Mouse (Mus musculus) lung, embryonic 16.5 days (tissue): ENCODE results near the gene Prss23. TPM values are rescaled to one million over a fixed set of nuclear protein-coding genes. Genes with fewer than 3 reads are reported as not detected.

Experiments used
- ATAC-seq: fragments of 200-750 bp; cut with Nextera tagmentation; 2 replicates; pipeline ENCODE4 v1.8.0; 2017; ENCODE audit warnings: low read depth, mild to moderate bottlenecking, moderate library complexity
- H3K27ac ChIP-seq: fragments of 300-500 bp; sonication (generic); 2 replicates; pipeline ENCODE4 v1.5.1; 2014; ENCODE audit warnings: mild to moderate bottlenecking, control low read depth, low read length
- H3K27me3 ChIP-seq: fragments of 300-500 bp; sonication (generic); 2 replicates; pipeline ENCODE4 v1.6.1; 2014; ENCODE audit warnings: low read depth, low read length, mixed read lengths; ENCODE audit not compliant: control insufficient read depth, insufficient read depth
- H3K36me3 ChIP-seq: fragments of 300-500 bp; sonication (generic); 2 replicates; pipeline ENCODE4 v1.6.1; 2014; ENCODE audit warnings: low read length; ENCODE audit not compliant: control insufficient read depth, insufficient read depth
- H3K4me1 ChIP-seq: fragments of 300-500 bp; sonication (generic); replicated peaks from 2 replicates; pipeline ENCODE4 v1.6.1; 2014; ENCODE audit warnings: low read length, mixed read lengths; ENCODE audit not compliant: control insufficient read depth, insufficient read depth
- H3K4me2 ChIP-seq: fragments of 300-500 bp; sonication (generic); 2 replicates; pipeline ENCODE4 v1.6.1; 2014; ENCODE audit warnings: low read depth, low read length, control low read depth
- H3K4me3 ChIP-seq: fragments of 300-500 bp; sonication (generic); 2 replicates; pipeline ENCODE4 v1.5.1; 2014; ENCODE audit warnings: mild to moderate bottlenecking, low read length, control low read depth
- H3K9ac ChIP-seq: fragments of 300-500 bp; sonication (generic); 2 replicates; pipeline ENCODE4 v1.6.1; 2014; ENCODE audit warnings: low read length, control low read depth
- H3K9me3 ChIP-seq: fragments of 300-500 bp; sonication (generic); 2 replicates; pipeline ENCODE4 v1.6.1; 2016; ENCODE audit warnings: low read length; ENCODE audit not compliant: control insufficient read depth
- WGBS: fragments of 180-500 bp; shearing (Covaris S2); extraction: QIAGEN DNeasy Blood & Tissue Kit; methylation state at CpG from one replicate; pipeline ENCODE4 v1.1.7; 2014; 5-methylcytosine and 5-hydroxymethylcytosine counted together
- polyA plus RNA-seq: library from polyadenylated mRNA; unstranded; fragments of >200 nt; fragmentation: Nextera tagmentation; extraction: Ambion mirVana; gene quantifications from 2 replicates; pipeline ENCODE4 v1.2.1, GENCODE M21; 2015

Prss23 gene
- polyA plus RNA-seq, 1 experiment from 2014 or later: 47.8 TPM

DNA sequence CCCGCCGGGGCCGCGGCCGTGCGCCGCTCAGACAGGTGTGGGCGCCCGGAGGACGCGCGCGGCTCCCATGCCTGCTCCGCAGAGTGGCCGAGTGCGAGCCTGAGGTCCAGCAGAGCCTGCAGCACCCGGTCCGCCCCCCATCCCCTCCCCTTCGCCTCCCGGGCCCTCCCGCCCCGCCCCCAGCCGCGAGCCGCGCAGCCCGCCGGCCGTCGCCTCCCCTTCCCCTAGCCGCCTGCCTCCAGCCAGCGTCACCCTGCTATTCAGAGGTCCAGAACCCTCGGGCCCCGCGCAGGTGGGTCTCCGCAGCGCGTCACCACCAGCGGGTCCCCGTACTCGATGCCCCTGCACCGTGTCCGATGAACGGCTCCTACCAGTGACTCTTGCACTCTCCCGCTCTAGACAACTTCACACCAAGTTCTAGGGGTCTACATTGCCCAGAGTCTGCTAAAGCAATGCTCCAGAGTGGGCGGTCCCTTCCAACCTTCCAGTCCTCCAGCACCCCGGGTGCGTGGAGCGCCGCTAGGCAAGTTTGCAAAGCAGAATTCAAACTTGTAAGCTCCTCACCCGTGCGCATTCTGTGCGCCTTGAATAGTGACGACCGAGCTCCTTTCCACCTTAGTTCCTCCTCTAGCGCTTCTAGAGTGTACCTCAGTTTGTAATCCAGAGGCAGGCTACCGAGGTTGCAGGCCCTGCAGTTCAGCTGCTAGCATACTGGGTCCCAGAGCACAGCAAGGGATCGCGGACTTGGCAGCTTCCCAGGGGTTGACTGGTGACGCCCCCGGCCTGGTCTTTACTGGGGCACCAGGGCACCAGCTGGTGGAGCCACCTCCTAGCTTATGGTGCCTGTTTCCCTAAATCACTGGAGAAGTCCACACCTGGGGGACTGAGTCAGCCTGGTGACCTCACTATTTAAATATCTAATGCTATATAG is 9.3 kb downstream of the Prss23 start:
- peak; percentile 91 for ATAC-seq
- no peaks in the 10 kb centered on the region for H3K36me3 ChIP-seq
- under 1% methylated on average over 43 of the region's 61 CpGs for WGBS
- H3K27me3 ChIP-seq: peaks cover 5% of the 10 kb centered on the region
- peak overlapping the region; percentile 76 for H3K27ac ChIP-seq
- peaks cover 3% of the 10 kb centered on the region; the same call in 1 of the 2 replicates for H3K9me3 ChIP-seq
- H3K4me2 ChIP-seq: peak overlapping the region; percentile 89
- peaks cover 7% of the 10 kb centered on the region; the same call in 1 of the 2 replicates for H3K4me1 ChIP-seq
- H3K9ac ChIP-seq: peak overlapping the region; percentile 77
- H3K4me3 ChIP-seq: peak overlapping the region; percentile 71

DNA sequence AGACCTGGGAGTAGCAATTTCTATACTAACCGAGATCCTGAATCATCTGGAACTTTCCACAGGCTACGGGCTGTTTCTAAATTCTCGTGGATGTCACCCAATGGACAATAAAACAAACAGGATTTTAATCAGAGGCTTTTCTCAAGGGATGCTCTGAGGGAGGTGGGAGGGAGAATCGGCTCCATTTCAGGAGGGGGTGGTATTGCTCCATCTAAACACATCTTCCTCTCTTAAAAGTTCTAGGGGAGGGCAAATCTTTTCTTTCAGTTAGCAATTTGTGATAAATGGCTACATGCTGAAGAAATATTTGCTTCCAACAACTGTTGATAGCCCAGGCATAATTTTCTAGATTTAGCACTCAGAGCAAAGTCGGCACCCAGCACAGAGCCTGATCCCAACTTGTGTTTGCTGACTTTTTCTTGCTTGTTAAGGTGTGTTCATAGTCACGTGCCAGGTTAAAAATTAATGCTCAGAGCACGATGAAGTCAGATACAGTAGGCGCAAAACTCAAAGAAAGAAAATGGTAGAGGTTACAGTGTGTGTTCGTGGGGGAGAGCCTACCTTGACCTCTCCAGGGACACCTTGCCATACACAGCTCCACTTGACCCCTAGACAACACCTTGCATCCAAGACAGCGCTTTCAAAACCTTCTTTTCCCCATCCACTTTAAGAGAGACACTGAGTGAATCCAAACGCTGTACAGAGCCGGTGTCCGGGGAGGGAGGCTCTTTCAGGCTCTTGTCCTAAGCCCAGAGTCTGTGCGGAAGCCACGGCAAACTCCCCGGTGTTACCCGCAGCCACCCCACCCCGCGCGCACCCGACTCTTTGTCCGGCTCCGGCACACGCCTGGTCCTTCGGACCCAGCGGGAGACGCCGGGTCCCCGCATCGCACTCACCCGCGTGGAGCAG is 10.2 kb downstream of the Prss23 start:
- peaks cover 3% of the 10 kb centered on the region; the same call in 1 of the 2 replicates for H3K9me3 ChIP-seq
- H3K4me1 ChIP-seq: peaks cover 7% of the 10 kb centered on the region; the same call in 1 of the 2 replicates
- H3K9ac ChIP-seq: peak overlapping the region; percentile 77
- peak; percentile 32 for ATAC-seq
- peak overlapping the region; percentile 76 for H3K27ac ChIP-seq
- WGBS: 5% methylated on average over 27 of the region's 32 CpGs
- peaks cover 5% of the 10 kb centered on the region for H3K27me3 ChIP-seq
- H3K36me3 ChIP-seq: no peaks in the 10 kb centered on the region
- peak overlapping the region; percentile 89 for H3K4me2 ChIP-seq
- H3K4me3 ChIP-seq: peak overlapping the region; percentile 71

DNA sequence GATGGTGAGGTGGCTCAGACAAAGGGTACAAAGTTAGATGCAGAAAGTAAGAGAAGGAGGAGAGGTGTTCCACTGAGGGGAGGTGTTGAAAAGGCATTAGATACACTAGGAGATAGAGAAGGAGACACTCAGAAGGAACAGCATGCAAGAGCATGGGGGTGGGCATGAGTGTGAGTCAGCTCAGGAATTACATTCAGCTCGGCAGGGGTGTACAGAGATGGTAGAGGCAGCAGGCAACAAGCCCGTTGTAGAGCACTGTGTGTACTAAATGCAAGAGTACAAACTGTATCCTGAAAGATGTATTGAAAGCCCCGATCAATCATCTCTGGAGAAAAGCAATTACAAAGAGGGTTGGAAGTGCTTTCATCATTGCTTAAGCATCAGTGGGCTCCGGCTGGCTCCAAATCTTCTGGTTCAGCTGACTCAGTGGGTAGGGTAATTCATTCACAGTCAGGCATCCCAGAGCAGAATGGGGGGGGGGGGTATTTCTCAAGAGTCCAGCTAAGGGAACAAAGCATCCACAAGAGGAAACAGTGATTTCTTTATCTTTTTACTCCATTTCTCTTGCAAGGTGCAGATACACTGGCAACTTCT is 15.0 kb downstream of the Prss23 start:
- WGBS: 76% methylated on average over 4 of the region's 4 CpGs
- Histone ChIP-seq H3K4me3 (no peak overlapping the region), H3K27ac (no peak overlapping the region), H3K9me3 (no peaks in the 10 kb centered on the region), H3K27me3 (peaks cover 5% of the 10 kb centered on the region), H3K9ac (no peak overlapping the region), H3K36me3 (peaks cover 4% of the 10 kb centered on the region; the same call in 1 of the 2 replicates), H3K4me1 (peaks cover 4% of the 10 kb centered on the region; the same call in 1 of the 2 replicates), H3K4me2 (no peak overlapping the region)
- ATAC-seq: no peak

DNA sequence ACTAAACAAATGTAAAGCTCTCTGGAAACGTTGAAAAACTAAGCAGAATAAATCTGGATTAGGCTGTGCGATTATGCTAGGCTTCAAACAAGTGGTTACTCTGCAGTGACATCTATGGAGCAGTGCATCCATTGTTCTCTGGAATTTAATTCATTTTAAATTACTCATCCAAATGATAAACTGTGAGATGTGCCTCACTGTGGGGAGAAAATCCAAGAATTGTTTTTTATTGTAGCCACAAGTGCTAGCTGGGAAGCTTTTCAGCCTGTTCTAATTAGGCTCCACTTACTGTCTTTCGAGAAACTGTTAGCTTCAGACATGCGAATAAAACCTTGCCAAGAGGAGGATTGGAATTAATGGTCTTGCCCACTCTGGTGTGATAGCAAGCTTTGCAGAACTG is 18.3 kb downstream of the Prss23 start:
- H3K36me3 ChIP-seq: peaks cover 4% of the 10 kb centered on the region; the same call in 1 of the 2 replicates
- H3K27me3 ChIP-seq: no peaks in the 10 kb centered on the region; the same call in 1 of the 2 replicates
- no peaks in the 10 kb centered on the region for H3K9me3 ChIP-seq
- ATAC-seq: no peak
- WGBS: 70% methylated on average over 4 of the region's 4 CpGs
- no peak overlapping the region for H3K4me2 ChIP-seq
- H3K4me3 ChIP-seq: no peak overlapping the region
- no peak overlapping the region for H3K9ac ChIP-seq
- H3K4me1 ChIP-seq: no peaks in the 10 kb centered on the region
- no peak overlapping the region for H3K27ac ChIP-seq

DNA sequence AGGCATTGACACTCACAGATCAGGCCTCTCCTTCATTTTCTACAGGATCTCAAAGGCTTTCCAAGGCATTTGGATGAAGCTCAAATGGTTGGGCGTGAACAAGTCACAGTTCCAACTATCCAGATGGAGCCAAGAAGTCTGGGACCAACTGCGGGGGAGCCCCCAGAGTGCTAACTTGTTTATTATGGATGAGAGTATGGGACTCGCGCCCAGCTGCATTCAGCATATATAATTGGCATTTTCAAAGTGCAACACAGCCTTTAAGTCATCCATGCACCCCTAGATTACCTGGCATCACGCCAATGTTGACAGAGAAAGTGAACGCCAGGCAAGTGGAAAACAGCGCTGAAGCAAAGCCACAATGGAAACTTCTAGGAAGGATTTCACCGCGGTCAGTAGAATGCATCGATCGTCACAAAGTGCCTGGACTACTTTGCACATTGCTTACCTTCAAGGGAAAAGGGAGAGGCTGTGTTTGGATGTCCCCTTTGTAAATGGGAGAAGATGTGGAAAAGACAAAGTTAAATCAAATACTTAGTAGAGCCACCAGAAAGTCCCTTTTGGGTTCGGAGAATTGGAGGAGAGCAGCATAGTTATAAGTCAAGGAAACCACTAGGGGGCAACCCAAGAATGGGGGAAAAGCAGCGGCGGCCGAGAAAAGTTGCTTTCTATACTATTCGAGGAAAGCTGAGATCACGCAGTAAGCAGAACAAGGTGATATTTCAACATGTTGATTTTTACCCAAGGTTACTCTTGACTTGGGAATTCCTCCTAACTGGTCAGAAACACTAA is 27.3 kb downstream of the Prss23 start:
- no peak overlapping the region for H3K9ac ChIP-seq
- H3K36me3 ChIP-seq: no peaks in the 10 kb centered on the region
- no peaks in the 10 kb centered on the region for H3K9me3 ChIP-seq
- peak overlapping the region; percentile 36 for H3K4me2 ChIP-seq
- no peak overlapping the region for H3K4me3 ChIP-seq
- 17% methylated on average over 17 of the region's 17 CpGs for WGBS
- peak; percentile 79 for ATAC-seq
- H3K4me1 ChIP-seq: no peaks in the 10 kb centered on the region
- H3K27me3 ChIP-seq: no peaks in the 10 kb centered on the region; the same call in 1 of the 2 replicates
- H3K27ac ChIP-seq: no peak overlapping the region

DNA sequence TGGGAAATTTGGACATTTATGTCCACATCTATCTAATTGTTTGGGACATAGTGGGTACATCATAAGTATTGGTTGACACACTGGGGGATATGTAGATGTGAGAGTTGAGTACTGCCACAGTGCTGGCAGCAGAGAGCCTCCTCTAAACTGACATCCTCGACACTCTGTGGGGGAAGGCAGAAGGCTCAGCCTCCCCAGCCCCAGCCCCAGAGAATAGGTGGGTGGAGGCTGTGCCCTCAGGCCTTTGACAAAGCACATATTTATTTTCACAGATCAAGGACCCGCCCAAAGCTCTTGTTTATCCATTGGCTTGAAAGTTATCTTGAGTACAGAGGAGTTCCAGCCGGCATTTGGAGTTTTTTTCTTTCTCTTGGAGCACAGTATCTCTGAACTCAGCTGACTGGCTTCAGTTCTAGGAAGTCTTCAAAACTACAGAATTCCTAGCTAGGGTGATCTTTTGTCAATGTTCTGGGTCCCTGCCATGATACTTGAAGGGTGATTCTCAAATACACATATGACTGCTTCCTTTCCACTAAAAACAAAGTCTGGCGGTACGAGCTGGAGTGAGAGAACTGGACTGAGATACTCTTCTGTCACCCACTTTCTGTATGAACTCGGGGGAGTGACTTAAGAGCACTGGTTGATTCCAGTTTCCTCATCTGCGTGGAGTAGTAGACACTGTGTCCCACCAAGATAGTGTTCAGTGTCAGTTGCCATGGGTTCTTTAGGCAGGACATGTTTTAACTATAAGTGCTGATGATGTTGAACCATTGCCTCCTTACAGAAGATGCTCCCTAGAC is 43.0 kb downstream of the Prss23 start:
- H3K4me1 ChIP-seq: peaks cover 17% of the 10 kb centered on the region
- H3K4me2 ChIP-seq: peak overlapping the region; percentile 9; the same call in 1 of the 2 replicates
- no peak overlapping the region for H3K9ac ChIP-seq
- WGBS: 18% methylated on average over 7 of the region's 7 CpGs
- H3K27me3 ChIP-seq: no peaks in the 10 kb centered on the region
- no peaks in the 10 kb centered on the region for H3K36me3 ChIP-seq
- no peak overlapping the region for H3K4me3 ChIP-seq
- peak overlapping the region; percentile 46; the same call in 1 of the 2 replicates for H3K27ac ChIP-seq
- H3K9me3 ChIP-seq: no peaks in the 10 kb centered on the region
- ATAC-seq: peak; percentile 82

DNA sequence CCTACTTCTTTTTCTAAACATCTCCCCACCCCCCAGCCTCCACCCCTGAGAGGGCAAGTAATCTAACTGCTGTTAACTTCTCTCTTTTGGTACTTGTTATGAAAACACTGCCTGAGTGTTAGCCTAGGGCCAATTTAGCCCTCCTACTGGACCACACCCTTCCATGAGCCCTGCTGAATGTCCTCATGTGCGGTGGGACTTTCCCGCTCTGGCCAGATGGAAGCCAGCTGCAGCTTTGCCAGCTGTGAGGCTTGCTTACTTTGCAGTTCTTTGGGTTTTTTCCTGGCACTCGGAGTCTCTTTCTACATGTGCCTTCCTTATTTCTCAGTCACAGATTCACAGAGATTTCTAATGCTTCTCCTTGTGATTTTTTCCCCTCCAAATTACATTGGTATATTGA is 45.3 kb downstream of the Prss23 start:
- H3K9ac ChIP-seq: no peak overlapping the region
- no peak for ATAC-seq
- H3K4me3 ChIP-seq: no peak overlapping the region

DNA sequence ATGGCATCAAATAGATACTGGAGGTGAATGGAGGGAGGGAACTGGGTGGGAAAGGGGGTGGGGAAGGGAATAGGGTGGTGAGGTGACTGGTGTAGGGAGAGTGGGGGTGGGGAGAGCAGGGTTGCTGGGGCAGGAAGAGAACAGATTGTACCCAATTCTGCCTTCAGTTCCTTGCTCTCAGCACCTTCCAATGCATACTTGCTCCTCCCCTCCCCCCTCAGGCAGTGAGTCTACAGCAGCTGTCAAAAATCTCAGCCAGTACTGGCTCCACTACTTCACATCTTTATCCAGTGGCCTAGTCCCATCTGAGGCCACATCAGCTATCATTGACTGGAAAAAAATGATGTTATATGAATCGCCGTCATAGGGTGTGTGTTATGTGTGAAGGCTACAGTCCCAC is 48.5 kb downstream of the Prss23 start:
- Histone ChIP-seq H3K9me3 (no peaks in the 10 kb centered on the region), H3K36me3 (no peaks in the 10 kb centered on the region), H3K9ac (no peak overlapping the region), H3K4me1 (peaks cover 7% of the 10 kb centered on the region; the same call in 1 of the 2 replicates), H3K4me3 (no peak overlapping the region), H3K27ac (no peak overlapping the region), H3K27me3 (no peaks in the 10 kb centered on the region), H3K4me2 (no peak overlapping the region)
- WGBS: 37% methylated on average over 2 of the region's 2 CpGs
- ATAC-seq: peak; percentile 34; the same call in 1 of the 2 replicates

More for the DNA sequence above, 45.3 kb downstream of the Prss23 start:
- Histone ChIP-seq H3K4me1 (peaks cover 17% of the 10 kb centered on the region), H3K4me2 (no peak overlapping the region), H3K9me3 (no peaks in the 10 kb centered on the region), H3K36me3 (no peaks in the 10 kb centered on the region), H3K27ac (no peak overlapping the region), H3K27me3 (no peaks in the 10 kb centered on the region)
- WGBS: 40% methylated on average over 3 of the region's 3 CpGs
